Mouse (Mus musculus) neural tube, embryonic 11.5 days (tissue): ENCODE measurements around the gene Vmn1r1. TPM values are rescaled to one million over a fixed set of nuclear protein-coding genes. Genes with fewer than 3 reads are reported as not detected.
"Not testable (repeated sequence)": the region's sequence is repeated elsewhere in the genome, so short reads cannot be mapped to it uniquely, and the experiment has no call there.

Experiments used
- ATAC-seq: fragments of 200-750 bp; cut with Nextera tagmentation; 2 replicates; pipeline ENCODE4 v1.8.0; 2017; ENCODE audit warnings: moderate number of reproducible peaks, mild to moderate bottlenecking, moderate TSS enrichment, moderate library complexity; ENCODE audit not compliant: insufficient read depth, low FRiP score, low TSS enrichment
- DNase-seq: peaks from one replicate; pipeline ENCODE4 v3.0.0-alpha.2; 2015; ENCODE audit warnings: low spot score
- H3K27ac ChIP-seq: fragments of 300-500 bp; sonication (generic); 2 replicates; pipeline ENCODE4 v1.5.1; 2014; ENCODE audit warnings: low read depth, mild to moderate bottlenecking, low read length
- H3K27me3 ChIP-seq: fragments of 300-500 bp; sonication (generic); 2 replicates; pipeline ENCODE4 v1.6.1; 2014; ENCODE audit warnings: mild to moderate bottlenecking, low read length, mixed read lengths; ENCODE audit not compliant: control insufficient read depth, insufficient read depth
- H3K36me3 ChIP-seq: fragments of 300-500 bp; sonication (generic); 2 replicates; pipeline ENCODE4 v1.6.1; 2014; ENCODE audit warnings: mild to moderate bottlenecking, low read length, moderate library complexity, mixed read lengths; ENCODE audit not compliant: control insufficient read depth, insufficient read depth
- H3K4me1 ChIP-seq: fragments of 300-500 bp; sonication (generic); 2 replicates; pipeline ENCODE4 v1.6.1; 2014; ENCODE audit warnings: low read length, mixed read lengths; ENCODE audit not compliant: control insufficient read depth, insufficient read depth
- H3K4me2 ChIP-seq: fragments of 300-500 bp; sonication (generic); 2 replicates; pipeline ENCODE4 v1.6.1; 2014; ENCODE audit warnings: low read depth, mild to moderate bottlenecking, moderate library complexity
- H3K4me3 ChIP-seq: fragments of 300-500 bp; sonication (generic); 2 replicates; pipeline ENCODE4 v1.5.1; 2014; ENCODE audit warnings: low read depth, low read length
- H3K9ac ChIP-seq: fragments of 300-500 bp; sonication (generic); 2 replicates; pipeline ENCODE4 v1.6.1; 2014; ENCODE audit warnings: mild to moderate bottlenecking, low read length
- H3K9me3 ChIP-seq: fragments of 300-500 bp; sonication (generic); 2 replicates; pipeline ENCODE4 v1.6.1; 2016; ENCODE audit warnings: low read length; ENCODE audit not compliant: control insufficient read depth
- WGBS: fragments of 180-500 bp; shearing (Covaris S2); extraction: QIAGEN DNeasy Blood & Tissue Kit; methylation state at CpG from one replicate; pipeline ENCODE4 v1.1.7; 2014; 5-methylcytosine and 5-hydroxymethylcytosine counted together
- polyA plus RNA-seq: library from polyadenylated mRNA; unstranded; fragments of >200 nt; fragmentation: Nextera tagmentation; extraction: Ambion mirVana; gene quantifications from 2 replicates; pipeline ENCODE4 v1.2.1, GENCODE M21; 2014

Gene Vmn1r1
- polyA plus RNA-seq, 1 experiment from 2014 or later = not detected

DNA sequence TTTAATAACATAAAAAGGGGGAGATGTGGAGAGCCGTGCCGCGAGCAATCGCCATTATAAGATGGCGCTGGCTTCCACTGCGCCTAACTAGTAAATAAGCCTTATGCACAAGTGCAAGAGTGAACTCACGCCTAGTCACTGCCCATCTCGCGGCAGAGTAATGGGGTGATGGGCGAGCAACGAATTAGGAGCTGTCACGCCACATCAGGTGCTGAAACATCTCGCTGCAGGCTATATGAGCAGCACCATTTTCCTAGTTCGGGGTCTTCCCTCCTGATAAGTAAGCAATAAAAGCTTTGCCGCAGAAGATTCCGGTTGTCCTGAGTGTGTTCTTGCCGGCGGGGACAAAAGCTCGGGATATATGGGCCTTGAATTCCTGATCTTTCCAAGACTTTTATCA, 12.7 kb upstream of the Vmn1r1 start:
- H3K4me2 ChIP-seq, H3K4me3 ChIP-seq, H3K4me1 ChIP-seq, DNase-seq, H3K27me3 ChIP-seq, H3K27ac ChIP-seq, H3K36me3 ChIP-seq, H3K9me3 ChIP-seq, H3K9ac ChIP-seq, ATAC-seq: not testable (repeated sequence)
- 93% methylated on average over 19 of the region's 19 CpGs for WGBS

DNA sequence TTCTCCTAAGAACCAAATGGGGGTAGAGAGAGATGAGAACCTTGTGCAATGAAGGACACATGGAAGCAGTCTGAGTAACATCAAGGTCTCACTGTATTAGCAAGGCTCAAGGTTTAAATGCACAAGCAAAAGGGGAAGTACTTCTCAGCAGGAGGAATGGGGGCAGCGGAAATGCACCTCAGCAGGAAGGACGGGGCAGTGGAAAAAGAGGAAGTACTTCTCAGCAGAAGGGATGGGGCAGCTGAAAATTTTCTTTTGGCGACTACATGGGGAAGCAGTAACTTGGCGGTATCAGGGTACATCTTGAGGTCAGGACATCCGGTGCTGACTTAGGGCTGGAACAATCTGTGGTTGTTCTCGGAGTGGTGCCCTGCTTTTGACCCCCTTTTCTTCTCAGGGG, 5.9 kb upstream of the Vmn1r1 start:
- H3K27ac ChIP-seq, ATAC-seq, H3K9ac ChIP-seq, DNase-seq, H3K27me3 ChIP-seq, H3K36me3 ChIP-seq, H3K4me2 ChIP-seq, H3K4me3 ChIP-seq, H3K4me1 ChIP-seq, H3K9me3 ChIP-seq: not testable (repeated sequence)
- 85% methylated on average over 6 of the region's 6 CpGs for WGBS

DNA sequence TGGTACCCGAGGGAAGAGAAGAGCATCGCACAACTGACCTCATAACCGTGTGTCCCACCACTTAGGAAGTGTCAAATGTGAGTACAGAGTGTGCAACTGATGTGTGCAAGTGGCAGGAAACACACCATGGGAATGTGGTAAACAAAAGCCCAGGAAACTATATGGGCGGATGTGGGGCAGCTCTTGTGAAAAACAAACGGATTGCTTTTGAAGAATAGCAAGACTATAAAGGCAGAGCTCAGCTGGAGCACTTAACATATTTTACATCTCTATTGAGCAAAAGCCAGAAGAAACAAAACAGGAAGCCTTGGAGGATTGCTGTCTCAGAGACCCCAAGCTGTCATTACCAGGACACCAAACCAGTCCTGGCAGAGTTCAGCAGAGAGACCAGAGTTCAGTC, 1.3 kb downstream of the Vmn1r1 start:
- no peak for DNase-seq
- WGBS = 30% methylated on average over 5 of the region's 5 CpGs
- Histone ChIP-seq H3K4me3 (no peak overlapping the region), H3K9ac (no peak overlapping the region), H3K27me3 (no peaks in the 10 kb centered on the region), H3K27ac (no peak overlapping the region), H3K9me3 (no peaks in the 10 kb centered on the region), H3K36me3 (no peaks in the 10 kb centered on the region), H3K4me1 (no peaks in the 10 kb centered on the region), H3K4me2 (no peak overlapping the region)
- ATAC-seq = no peak

DNA sequence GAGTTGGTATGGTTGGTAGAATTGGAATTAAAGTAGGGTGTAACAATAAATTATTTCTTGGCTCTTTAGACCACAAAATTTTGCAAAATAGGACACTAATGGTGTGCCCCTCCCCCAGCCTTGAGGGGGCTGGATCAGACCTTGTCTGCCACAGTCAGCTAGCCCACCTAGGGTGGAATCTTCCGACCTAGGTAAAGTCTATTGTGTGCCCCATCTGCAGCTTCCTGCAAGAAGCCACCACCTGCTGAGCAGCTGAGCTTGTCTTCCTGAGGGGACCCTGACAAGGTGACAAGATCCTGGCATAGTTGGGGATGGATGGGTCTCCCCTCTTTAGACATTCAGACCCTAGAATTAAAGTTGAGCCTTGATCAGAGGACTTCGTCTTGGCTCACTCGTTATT, 4.7 kb downstream of the Vmn1r1 start:
- Histone ChIP-seq H3K27ac (no peak overlapping the region), H3K4me2 (no peak overlapping the region), H3K4me1 (no peaks in the 10 kb centered on the region), H3K4me3 (no peak overlapping the region), H3K36me3 (no peaks in the 10 kb centered on the region), H3K9ac (no peak overlapping the region), H3K9me3 (no peaks in the 10 kb centered on the region), H3K27me3 (no peaks in the 10 kb centered on the region)
- WGBS = 75% methylated on average over 3 of the region's 3 CpGs
- DNase-seq = no peak
- no peak for ATAC-seq

DNA sequence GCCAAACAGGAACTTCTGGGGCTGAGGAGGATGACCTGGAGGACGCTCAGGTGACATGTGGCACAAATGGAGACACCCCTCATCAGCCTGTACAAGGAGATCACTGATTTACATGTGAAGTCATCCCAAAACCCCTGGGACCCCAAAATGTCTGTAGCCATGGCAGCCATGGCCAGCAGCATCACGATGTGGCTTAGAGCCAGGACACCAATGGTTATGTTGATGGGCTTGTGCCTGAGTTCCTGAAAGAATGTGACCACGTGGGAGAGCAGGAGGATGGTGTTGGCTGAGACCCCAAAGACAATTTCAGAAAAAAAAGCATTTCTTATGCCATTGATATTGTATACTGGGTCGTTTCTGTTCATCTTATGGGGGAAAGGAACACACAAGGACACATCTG, 6.6 kb downstream of the Vmn1r1 start:
- no peak overlapping the region for H3K4me2 ChIP-seq

DNA sequence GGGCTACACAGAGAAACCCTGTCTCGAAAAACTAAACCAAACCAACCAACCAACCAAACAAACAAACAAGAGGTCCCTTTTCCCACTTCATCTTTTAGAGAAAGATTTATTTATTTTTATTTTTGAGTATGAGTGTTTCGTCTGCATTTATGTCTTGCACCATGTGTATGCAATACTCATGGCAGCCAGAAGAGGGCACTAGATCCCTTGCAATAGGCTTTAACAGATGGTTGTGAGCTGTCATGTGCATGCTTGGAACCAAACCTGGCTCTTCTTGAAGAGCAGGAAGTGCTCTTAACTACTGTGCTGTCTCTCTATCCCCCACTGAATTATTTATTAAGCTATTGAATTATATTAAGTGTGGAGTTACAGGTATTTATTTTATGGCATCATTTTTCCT, 14.3 kb downstream of the Vmn1r1 start:
- ATAC-seq = no peak

More for the DNA sequence above, 6.6 kb downstream of the Vmn1r1 start:
- DNase-seq = no peak
- Histone ChIP-seq H3K9me3 (no peaks in the 10 kb centered on the region), H3K27me3 (no peaks in the 10 kb centered on the region), H3K36me3 (no peaks in the 10 kb centered on the region), H3K27ac (no peak overlapping the region), H3K9ac (no peak overlapping the region), H3K4me1 (no peaks in the 10 kb centered on the region), H3K4me3 (no peak overlapping the region)
- WGBS = 79% methylated on average over 4 of the region's 4 CpGs
- ATAC-seq = no peak

DNA sequence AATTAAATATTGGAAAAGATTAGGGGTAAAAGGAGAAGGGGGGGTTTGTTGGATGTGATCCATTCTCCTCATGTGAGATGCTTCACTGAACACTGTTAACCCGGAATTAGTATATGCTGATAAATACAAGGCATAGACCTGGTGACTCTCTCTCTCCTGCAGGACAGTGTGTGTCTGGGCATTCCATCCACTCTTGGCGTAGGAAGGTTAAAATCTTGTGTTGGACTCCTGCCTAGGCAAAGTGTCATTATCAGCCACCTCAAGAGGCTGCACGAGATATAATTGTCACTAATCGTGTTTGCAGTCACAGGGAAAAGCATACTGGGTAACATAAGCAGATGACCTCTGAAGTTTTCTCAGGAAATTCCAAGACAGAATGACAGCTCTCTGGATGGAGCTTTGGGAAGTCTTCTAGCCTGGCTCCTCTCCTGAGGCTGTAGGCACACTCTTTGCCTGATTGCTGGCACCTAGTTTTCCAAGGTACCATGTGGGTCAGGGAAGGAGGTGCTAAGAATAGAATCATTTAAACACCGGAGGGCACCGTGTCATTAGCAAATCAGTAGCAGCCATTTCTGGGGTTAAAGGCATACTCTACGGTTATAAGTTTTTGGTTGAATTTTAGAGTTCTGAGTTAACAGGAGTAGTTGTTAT, 15.3 kb downstream of the Vmn1r1 start:
- ATAC-seq = no peak
- WGBS = 84% methylated on average over 7 of the region's 7 CpGs
- Histone ChIP-seq H3K4me3 (no peak overlapping the region), H3K27ac (no peak overlapping the region), H3K9ac (no peak overlapping the region), H3K4me2 (no peak overlapping the region), H3K27me3 (no peaks in the 10 kb centered on the region), H3K9me3 (no peaks in the 10 kb centered on the region), H3K36me3 (no peaks in the 10 kb centered on the region), H3K4me1 (no peaks in the 10 kb centered on the region)
- no peak for DNase-seq

More for the DNA sequence above, 14.3 kb downstream of the Vmn1r1 start:
- Histone ChIP-seq H3K27me3 (no peaks in the 10 kb centered on the region), H3K36me3 (no peaks in the 10 kb centered on the region), H3K4me1 (no peaks in the 10 kb centered on the region), H3K4me3 (no peak overlapping the region), H3K9me3 (no peaks in the 10 kb centered on the region), H3K4me2 (no peak overlapping the region), H3K27ac (no peak overlapping the region), H3K9ac (no peak overlapping the region)
- DNase-seq = no peak
- 91% methylated on average over 2 of the region's 2 CpGs for WGBS

DNA sequence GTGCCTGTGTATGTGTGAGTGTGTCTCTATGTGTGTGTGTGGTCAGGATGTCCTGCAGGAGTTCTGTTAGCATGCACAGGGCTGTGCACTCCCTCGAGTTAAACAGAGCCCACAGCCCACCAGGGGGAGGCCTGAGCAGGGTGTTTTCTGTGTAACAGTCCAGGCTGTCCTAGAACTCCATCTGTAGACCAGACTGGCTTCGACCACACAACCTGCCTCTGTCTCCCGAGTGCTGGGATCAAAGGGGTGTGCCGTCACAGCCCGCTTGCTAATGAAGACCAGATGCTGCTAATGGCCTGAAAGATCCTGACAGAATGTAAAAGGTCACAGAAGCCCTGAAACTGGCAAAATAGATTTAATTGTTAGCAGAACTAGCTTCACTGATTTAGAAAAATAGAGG, 18.7 kb downstream of the Vmn1r1 start:
- Histone ChIP-seq H3K4me1 (no peaks in the 10 kb centered on the region), H3K27ac (no peak overlapping the region), H3K36me3 (no peaks in the 10 kb centered on the region), H3K9me3 (no peaks in the 10 kb centered on the region), H3K9ac (no peak overlapping the region), H3K4me2 (no peak overlapping the region), H3K27me3 (no peaks in the 10 kb centered on the region), H3K4me3 (no peak overlapping the region)
- ATAC-seq = no peak
- DNase-seq = no peak
- WGBS = 45% methylated on average over 5 of the region's 5 CpGs

DNA sequence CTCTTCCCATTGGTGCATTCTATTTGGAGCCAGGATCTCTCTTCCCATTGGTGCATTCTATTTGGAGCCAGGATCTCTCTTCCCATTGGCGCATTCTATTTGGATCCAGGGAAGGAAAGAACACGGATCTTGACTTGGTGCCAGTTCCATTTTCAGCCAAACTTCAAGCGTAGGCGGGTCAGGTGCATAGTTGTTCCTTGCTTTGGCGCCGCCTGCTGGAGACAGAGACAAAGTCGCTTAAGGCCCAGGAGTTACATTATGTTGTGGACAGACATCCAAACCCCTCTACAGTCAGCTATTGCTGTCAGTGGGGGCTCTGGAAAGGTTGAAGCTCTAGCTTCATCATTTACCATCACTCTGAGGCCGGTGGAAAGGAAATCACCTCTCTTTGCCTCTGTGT, 21.0 kb downstream of the Vmn1r1 start:
- H3K9me3 ChIP-seq = no peaks in the 10 kb centered on the region
- H3K27me3 ChIP-seq = no peaks in the 10 kb centered on the region
- no peak for DNase-seq
- no peak for ATAC-seq
- no peak overlapping the region for H3K27ac ChIP-seq
- no peak overlapping the region for H3K9ac ChIP-seq
- no peak overlapping the region for H3K4me2 ChIP-seq
- H3K36me3 ChIP-seq = no peaks in the 10 kb centered on the region
- WGBS = 82% methylated on average over 8 of the region's 8 CpGs
- H3K4me1 ChIP-seq = no peaks in the 10 kb centered on the region
- no peak overlapping the region for H3K4me3 ChIP-seq
